Mouse (Mus musculus) limb, embryonic 14.5 days (tissue): ENCODE data around the gene Tmem189. TPM values are rescaled to one million over a fixed set of nuclear protein-coding genes. Genes with fewer than 3 reads are reported as not detected.

Source experiments
- ATAC-seq: fragments of 200-750 bp; cut with Nextera tagmentation; 2 replicates; pipeline ENCODE4 v1.8.0; 2017; ENCODE audit warnings: low read depth, moderate number of reproducible peaks, moderate TSS enrichment; ENCODE audit not compliant: low FRiP score
- DNase-seq: peaks from one replicate; pipeline ENCODE4 v3.0.0-alpha.2; 2015; ENCODE audit warnings: low spot score
- H3K27ac ChIP-seq: fragments of 300-500 bp; sonication (generic); replicated peaks from 2 replicates; pipeline ENCODE4 v1.5.1; 2014; ENCODE audit warnings: low read depth, mild to moderate bottlenecking, low read length, moderate library complexity, mixed read lengths
- H3K27me3 ChIP-seq: fragments of 300-500 bp; sonication (generic); 2 replicates; pipeline ENCODE4 v1.6.1; 2014; ENCODE audit warnings: low read length, mixed read lengths; ENCODE audit not compliant: control insufficient read depth, insufficient read depth
- H3K36me3 ChIP-seq: fragments of 300-500 bp; sonication (generic); 2 replicates; pipeline ENCODE4 v1.6.1; 2014; ENCODE audit warnings: mild to moderate bottlenecking, low read length, moderate library complexity, mixed read lengths; ENCODE audit not compliant: control insufficient read depth, insufficient read depth
- H3K4me1 ChIP-seq: fragments of 300-500 bp; sonication (generic); 2 replicates; pipeline ENCODE4 v1.6.1; 2014; ENCODE audit warnings: antibody characterized with exemption, low read length, mixed read lengths; ENCODE audit not compliant: control insufficient read depth, insufficient read depth
- H3K4me2 ChIP-seq: fragments of 300-500 bp; sonication (generic); replicated peaks from 2 replicates; pipeline ENCODE4 v1.6.1; 2014; ENCODE audit warnings: low read depth, mild to moderate bottlenecking, low read length, moderate library complexity; ENCODE audit not compliant: severe bottlenecking
- H3K4me3 ChIP-seq: fragments of 300-500 bp; sonication (generic); replicated peaks from 2 replicates; pipeline ENCODE4 v1.5.1; 2014; ENCODE audit warnings: low read length
- H3K9ac ChIP-seq: fragments of 300-500 bp; sonication (generic); 2 replicates; pipeline ENCODE4 v1.6.1; 2014; ENCODE audit warnings: mild to moderate bottlenecking, low read depth, low read length, moderate library complexity; ENCODE audit not compliant: severe bottlenecking
- H3K9me3 ChIP-seq: fragments of 300-500 bp; sonication (generic); 2 replicates; pipeline ENCODE4 v1.6.1; 2016; ENCODE audit warnings: low read length; ENCODE audit not compliant: control insufficient read depth
- POLR2A ChIP-seq: fragments of 200-500 bp; IDR thresholded peaks from 2 replicates; pipeline ENCODE4 v1.8.0; 2012; ENCODE audit warnings: inconsistent platforms, mild to moderate bottlenecking, moderate library complexity, borderline replicate concordance; ENCODE audit not compliant: insufficient read depth, insufficient read length; ENCODE audit errors: extremely low read depth
- WGBS: fragments of 180-500 bp; shearing (Covaris S2); extraction: QIAGEN DNeasy Blood & Tissue Kit; methylation state at CpG from one replicate; pipeline ENCODE4 v1.1.7; 2014; 5-methylcytosine and 5-hydroxymethylcytosine counted together
- polyA plus RNA-seq, 2 experiments: library from polyadenylated mRNA; depleted of rRNA in 1 of 2; stranded (reverse) in 1 of 2; unstranded in 1 of 2; fragments of >200 nt; fragmentation: Nextera tagmentation in 1 of 2; extraction: Ambion mirVana in 1 of 2; gene quantifications; 2 replicates each; pipeline versions ENCODE4 v1.2.1 to v1.2.3; 2012 to 2014

The Tmem189 gene
- polyA plus RNA-seq, 2 experiments = 39.3 to 58.9 TPM

DNA sequence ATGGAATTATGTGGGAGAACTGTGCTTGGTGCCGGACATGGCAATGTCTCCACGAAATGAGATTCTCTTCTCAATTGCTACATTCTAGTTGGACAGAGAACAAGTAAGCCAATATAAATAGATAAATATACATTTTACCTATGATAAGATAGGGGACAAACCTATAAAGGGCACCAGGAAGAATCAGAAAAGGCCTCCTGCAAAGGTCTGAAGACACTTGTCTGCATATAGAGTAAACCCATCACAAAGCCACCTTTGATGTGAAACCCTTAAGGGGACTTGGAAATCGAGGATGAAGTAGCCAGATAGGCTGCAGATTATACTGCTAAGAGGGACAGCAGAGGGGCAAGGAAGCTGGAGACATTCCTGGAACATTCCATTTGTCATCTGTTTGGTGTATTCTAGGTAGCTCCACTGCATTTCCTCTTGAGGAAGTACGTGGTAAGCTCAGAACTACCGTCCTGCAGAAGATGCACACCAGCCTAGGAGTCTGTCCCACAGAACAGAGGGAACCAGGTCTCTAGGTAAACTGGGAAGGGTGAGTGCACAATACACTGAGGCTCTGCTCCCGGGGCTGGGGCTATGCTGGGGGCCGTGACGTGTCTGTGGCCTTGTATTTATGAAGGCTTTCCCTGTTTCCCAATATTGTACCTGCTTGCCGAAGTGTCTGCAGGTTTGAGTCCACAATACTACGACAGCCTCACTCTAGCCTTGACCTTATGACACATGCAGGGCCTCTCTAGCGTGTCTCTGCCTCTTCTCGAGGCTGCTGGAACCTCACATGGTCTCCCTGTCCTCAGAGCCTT, 56.7 kb downstream of the Tmem189 start:
- Histone ChIP-seq H3K4me3 (peak overlapping the region; percentile 89), H3K9ac (no peak overlapping the region), H3K9me3 (no peaks in the 10 kb centered on the region), H3K4me1 (peaks cover 19% of the 10 kb centered on the region), H3K4me2 (peak overlapping the region; percentile 88), H3K27ac (peak overlapping the region; percentile 84; the same call in 1 of the 2 replicates), H3K36me3 (no peaks in the 10 kb centered on the region), H3K27me3 (no peaks in the 10 kb centered on the region)
- no peak for TF ChIP-seq POLR2A
- no peak for DNase-seq
- no peak for ATAC-seq
- WGBS = 81% methylated on average over 12 of the region's 12 CpGs

GRCm38 (mm10) chr2:167631591-167632448, 57.8 kb downstream of the Tmem189 start, which contains the start of gene Ube2v1:
Gene Ube2v1, minus strand, starts transcription at chr2:167632095.
- Histone ChIP-seq H3K36me3 (peaks cover 4% of the 10 kb centered on the region), H3K27ac (peak within 1 kb of the TSS; percentile 84), H3K4me3 (peak within 1 kb of the TSS; percentile 89), H3K4me2 (peak within 1 kb of the TSS; percentile 88), H3K9me3 (no peaks in the 10 kb centered on the region), H3K27me3 (no peaks in the 10 kb centered on the region), H3K4me1 (peaks cover 19% of the 10 kb centered on the region), H3K9ac (peak within 1 kb of the TSS; percentile 93)
- peak; percentile 89 for ATAC-seq
- DNase-seq = peak; percentile 94
- 0 out of 2 replicates have a peak, but pooled peaks have one; percentile 31 for TF ChIP-seq POLR2A
- under 1% methylated on average over 64 of the region's 87 CpGs for WGBS

- Histone ChIP-seq H3K27ac (peak overlapping the region; percentile 84), H3K4me2 (peak overlapping the region; percentile 88), H3K9ac (peak overlapping the region; percentile 93), H3K9me3 (no peaks in the 10 kb centered on the region), H3K4me1 (peaks cover 19% of the 10 kb centered on the region), H3K27me3 (no peaks in the 10 kb centered on the region), H3K36me3 (peaks cover 8% of the 10 kb centered on the region), H3K4me3 (peak overlapping the region; percentile 89)
- no peak for TF ChIP-seq POLR2A
- ATAC-seq (no peak; the same call in 1 of the 2 replicates), DNase-seq (no peak)
- WGBS = 0% methylated on average over 31 of the region's 31 CpGs
Measured at GRCm38 (mm10) chr2:167631181-167631590, 58.4 kb downstream of the Tmem189 start.

GRCm38 (mm10) chr2:167630421-167630820, 59.2 kb downstream of the Tmem189 start:
- peaks cover 19% of the 10 kb centered on the region for H3K4me1 ChIP-seq
- WGBS = 58% methylated on average over 5 of the region's 5 CpGs

GRCm38 (mm10) chr2:167629665-167630209, 59.9 kb downstream of the Tmem189 start:
- no peaks in the 10 kb centered on the region for H3K9me3 ChIP-seq
- no peak for TF ChIP-seq POLR2A
- H3K27ac ChIP-seq = no peak overlapping the region
- no peak overlapping the region for H3K4me3 ChIP-seq
- WGBS = 87% methylated on average over 11 of the region's 11 CpGs
- no peak for DNase-seq
- peak overlapping the region; percentile 25; the same call in 1 of the 2 replicates for H3K9ac ChIP-seq
- peak overlapping the region; percentile 88; the same call in 1 of the 2 replicates for H3K4me2 ChIP-seq
- H3K27me3 ChIP-seq = no peaks in the 10 kb centered on the region
- H3K36me3 ChIP-seq = peaks cover 8% of the 10 kb centered on the region
- peaks cover 19% of the 10 kb centered on the region for H3K4me1 ChIP-seq
- ATAC-seq = no peak

More at GRCm38 (mm10) chr2:167630421-167630820, 59.2 kb downstream of the Tmem189 start:
- H3K36me3 ChIP-seq = peaks cover 8% of the 10 kb centered on the region
- ATAC-seq (no peak), DNase-seq (no peak)
- no peak overlapping the region for H3K27ac ChIP-seq
- peak overlapping the region; percentile 93 for H3K9ac ChIP-seq
- peak overlapping the region; percentile 89 for H3K4me3 ChIP-seq
- no peaks in the 10 kb centered on the region for H3K27me3 ChIP-seq
- no peak for TF ChIP-seq POLR2A
- peak overlapping the region; percentile 88 for H3K4me2 ChIP-seq
- H3K9me3 ChIP-seq = no peaks in the 10 kb centered on the region
